Mouse (Mus musculus) thymus, postnatal 4 days (tissue): Measurements from ENCODE around the gene Glrx.

ENCODE experiments used
- DNase-seq: peaks from one replicate; pipeline ENCODE4 v3.0.0; 2021

Glrx gene

DNA sequence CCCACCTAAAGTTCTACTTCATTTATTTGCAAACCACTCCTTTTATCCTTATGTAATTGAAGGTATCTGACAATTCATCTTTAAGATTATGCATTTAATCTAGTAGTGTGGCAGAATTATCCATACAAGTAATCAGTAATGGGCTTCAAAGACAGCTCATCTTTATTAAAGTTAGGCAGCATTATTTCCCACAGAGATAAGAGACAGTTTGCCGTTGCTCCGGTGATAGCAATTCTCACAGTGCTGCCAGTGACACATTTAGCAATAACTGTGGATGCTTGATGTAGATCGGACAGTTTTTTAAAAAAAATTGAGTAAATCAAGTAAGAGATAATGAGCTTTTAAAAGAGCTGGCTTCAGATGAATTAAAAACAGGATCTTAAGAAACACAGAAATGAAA is 52.6 kb downstream of the Glrx start:
- DNase-seq = no peak

DNA sequence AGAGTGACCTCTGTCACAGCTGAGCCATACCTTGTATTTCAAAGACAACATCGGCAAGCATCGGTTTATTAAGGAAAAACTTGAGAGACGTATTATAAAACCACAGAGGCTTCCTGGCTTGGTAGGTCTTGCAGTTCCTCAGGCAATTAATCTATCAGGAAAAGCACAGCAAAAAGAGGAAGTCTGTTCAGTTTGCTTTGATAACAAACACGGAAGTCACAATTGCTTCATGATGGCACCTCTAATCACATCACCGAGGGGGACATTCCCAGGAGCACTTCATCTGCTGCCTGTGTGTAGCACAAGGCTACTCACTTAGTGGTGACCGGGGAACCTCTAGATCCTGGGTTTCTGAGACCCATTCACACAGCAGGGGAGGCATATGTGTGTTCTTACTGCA is 53.2 kb downstream of the Glrx start:
- no peak for DNase-seq
